Mouse (Mus musculus) c-Kit-negative CD71-positive TER-119-positive erythroid progenitor cells, embryonic 14.5 days (primary cell): ENCODE measurements around the gene St3gal2.
"Not testable (repeated sequence)": the region's sequence is repeated elsewhere in the genome, so short reads cannot be mapped to it uniquely, and the experiment has no call there.

Experiments used
- DNase-seq: peaks from one replicate; pipeline ENCODE4 v3.0.0-alpha.2; 2013; ENCODE audit warnings: low read depth, low spot score

St3gal2 gene

GRCm38 (mm10) chr8:110911576-110912570 lies 7.8 kb upstream of the St3gal2 start:
- no peak for DNase-seq

- no peak for DNase-seq
Measured at GRCm38 (mm10) chr8:110917415-110917814, 2.3 kb upstream of the St3gal2 start.

- no peak for DNase-seq
Measured at GRCm38 (mm10) chr8:110918027-110918426, 1.7 kb upstream of the St3gal2 start.

GRCm38 (mm10) chr8:110918460-110918859 lies 1.3 kb upstream of the St3gal2 start:
- no peak for DNase-seq

- no peak for DNase-seq
Measured at GRCm38 (mm10) chr8:110920032-110920772, 480 bp downstream of the St3gal2 start.

GRCm38 (mm10) chr8:110920773-110921277 lies 1.1 kb downstream of the St3gal2 start:
- no peak for DNase-seq

GRCm38 (mm10) chr8:110921492-110922230 lies 1.9 kb downstream of the St3gal2 start:
- DNase-seq: no peak

GRCm38 (mm10) chr8:110925691-110926140 lies 6.0 kb downstream of the St3gal2 start:
- no peak for DNase-seq

GRCm38 (mm10) chr8:110926690-110927089 lies 7.0 kb downstream of the St3gal2 start:
- DNase-seq: no peak

- DNase-seq: no peak
Measured at GRCm38 (mm10) chr8:110928435-110928834, 8.7 kb downstream of the St3gal2 start.

GRCm38 (mm10) chr8:110929066-110929465 lies 9.3 kb downstream of the St3gal2 start:
- no peak for DNase-seq

- DNase-seq: not testable (repeated sequence)
Measured at GRCm38 (mm10) chr8:110929672-110930071, 9.9 kb downstream of the St3gal2 start.

GRCm38 (mm10) chr8:110931176-110931939 lies 11.6 kb downstream of the St3gal2 start:
- no peak for DNase-seq

GRCm38 (mm10) chr8:110932444-110932843 lies 12.7 kb downstream of the St3gal2 start:
- no peak for DNase-seq

GRCm38 (mm10) chr8:110933272-110933671 lies 13.6 kb downstream of the St3gal2 start:
- DNase-seq: no peak

GRCm38 (mm10) chr8:110936217-110936616 lies 16.5 kb downstream of the St3gal2 start:
- DNase-seq: no peak

- DNase-seq: no peak
Measured at GRCm38 (mm10) chr8:110938882-110939589, 19.3 kb downstream of the St3gal2 start.

GRCm38 (mm10) chr8:110940682-110941452 lies 21.1 kb downstream of the St3gal2 start:
- no peak for DNase-seq

GRCm38 (mm10) chr8:110941453-110941948 lies 21.8 kb downstream of the St3gal2 start:
- no peak for DNase-seq
